Mouse (Mus musculus) activated CD4-positive, CD25-positive, alpha-beta regulatory T cell (primary cell): ENCODE results near the gene Slc52a3. TPM values are rescaled to one million over a fixed set of nuclear protein-coding genes. Genes with fewer than 3 reads are reported as not detected.

Experiments
- polyA plus RNA-seq, 2 experiments: library from polyadenylated mRNA; unstranded; fragments of 100-300 nt; shearing (Covaris generic); gene quantifications; one replicate each; pipeline ENCODE4 v1.2.1; 2017

Slc52a3 gene
- 10 to 100 TPM in 1 of 2 experiments, 1 to 10 TPM in 1; 7.6 to 12.5 TPM for polyA plus RNA-seq

DNA sequence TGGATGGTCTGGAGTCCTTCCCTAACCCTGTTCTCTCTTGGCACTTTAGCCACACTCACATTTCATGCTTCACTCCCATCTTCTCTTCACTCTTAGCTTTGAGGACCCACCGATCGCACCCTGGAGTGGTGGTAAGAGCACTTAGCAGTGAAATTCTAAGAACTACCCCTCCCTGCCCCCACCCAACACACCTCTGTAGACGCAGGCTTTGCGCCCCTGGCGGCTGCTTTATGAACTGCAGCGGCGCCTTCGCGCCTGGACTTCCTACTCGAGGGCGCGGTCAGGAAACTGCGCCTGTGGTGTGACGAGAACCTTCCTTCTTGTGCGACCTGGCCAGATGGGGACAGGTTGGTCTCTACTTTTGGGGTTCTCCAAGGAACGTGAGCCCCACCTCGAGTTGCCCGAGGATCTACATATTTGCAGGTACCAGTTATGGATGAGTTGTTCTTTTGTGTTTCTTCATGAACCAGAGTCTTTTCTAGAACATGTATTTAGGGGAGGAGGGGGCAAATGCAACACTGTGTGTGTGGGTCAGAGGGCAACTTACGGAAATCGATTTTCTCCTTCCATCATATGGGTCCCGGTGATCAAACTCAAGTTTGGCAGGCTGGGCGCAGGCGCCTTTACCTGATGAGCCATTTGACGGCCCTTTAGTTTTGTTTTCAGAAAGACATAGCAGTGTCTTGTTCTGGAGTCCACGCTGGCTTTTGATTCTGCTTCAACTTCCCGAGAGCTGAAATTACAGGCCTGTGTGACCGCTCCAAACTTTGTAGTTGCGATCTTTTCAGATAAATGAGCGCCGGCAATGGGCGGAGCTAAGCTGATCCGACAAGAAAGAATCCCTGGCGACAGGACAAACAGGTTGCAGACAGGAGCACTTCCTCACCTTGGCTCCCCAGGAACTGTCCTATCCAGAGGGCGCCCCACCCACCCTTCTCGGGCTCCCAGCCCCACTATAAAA, at the start of gene Slc52a3:
TSS of gene Slc52a3 (plus strand) at position 283 of the 961 bp plus-strand sequence.

DNA sequence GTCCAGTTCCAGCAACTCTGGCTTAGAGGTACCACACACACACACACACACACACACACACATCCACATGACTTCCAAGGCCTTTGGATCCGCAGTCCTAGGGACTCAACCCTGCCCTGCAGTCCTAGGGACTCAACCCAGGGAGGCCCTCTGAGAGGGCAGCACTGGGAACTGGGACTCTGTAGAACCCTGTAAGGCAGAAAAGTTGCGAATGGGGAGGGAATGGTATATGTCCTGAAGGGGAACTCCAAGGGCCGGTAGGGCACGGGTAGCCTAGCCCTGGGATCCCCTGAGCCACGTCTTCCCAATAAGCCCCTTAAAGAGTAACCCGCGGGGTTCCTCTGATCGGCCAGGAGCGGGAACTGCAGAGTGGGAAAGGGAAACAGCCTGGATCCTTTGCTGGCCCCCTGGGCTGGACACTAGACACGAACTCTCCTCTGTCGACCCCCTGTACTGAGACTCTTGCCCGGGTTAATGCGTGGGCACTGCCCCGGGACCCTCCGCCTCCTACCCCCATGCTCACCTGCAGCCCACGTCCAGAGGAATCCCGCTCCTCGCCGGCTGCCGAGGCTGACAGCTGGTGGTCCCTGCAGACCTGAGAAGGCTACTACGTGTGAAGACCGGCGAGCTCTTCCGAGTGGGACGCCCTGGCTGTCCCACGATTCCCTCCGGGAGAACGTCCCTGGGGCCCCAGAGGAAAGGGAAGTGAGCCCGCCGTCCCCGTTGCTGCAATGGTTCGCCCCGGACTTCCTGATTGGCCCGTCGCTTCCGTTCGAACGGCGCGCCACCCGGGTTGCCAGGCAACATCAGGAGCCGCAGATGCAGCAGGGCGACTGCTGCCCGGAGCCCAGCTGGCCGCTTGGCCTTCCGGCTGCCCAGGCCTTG, 16.6 kb upstream of the Slc52a3 start, which contains the start of gene Fam110a:
TSS of gene Fam110a (minus strand) at position 750 of the 885 bp plus-strand sequence.

Other genes with a start within 250 kb of the Slc52a3 start
- gene Rspo4, start 153.6 kb upstream of the Slc52a3 start, polyA plus RNA-seq, result not detected
- under 1 TPM; 0.07 to 0.11 TPM for gene Angpt4, start 85.3 kb upstream of the Slc52a3 start, polyA plus RNA-seq
- 10 to 100 TPM; 13.9 to 35.6 TPM for gene Fam110a, start 16.3 kb upstream of the Slc52a3 start, polyA plus RNA-seq
- gene Scrt2, start 85.0 kb downstream of the Slc52a3 start, polyA plus RNA-seq, result not detected
- gene Srxn1, start 109.0 kb downstream of the Slc52a3 start, polyA plus RNA-seq, result 1 to 10 TPM; 1.0 to 4.3 TPM
- gene Tcf15, start 147.1 kb downstream of the Slc52a3 start, polyA plus RNA-seq, result under 1 TPM in 1 of 2 experiments, not detected in 1; 0.17 TPM
- gene Csnk2a1, start 230.3 kb downstream of the Slc52a3 start, polyA plus RNA-seq, result 10 to 100 TPM; 41.7 to 54.9 TPM